Mouse (Mus musculus) intestine, embryonic 16.5 days (tissue): ENCODE data around the gene Stxbp4. TPM values are rescaled to one million over a fixed set of nuclear protein-coding genes. Genes with fewer than 3 reads are reported as not detected.

Experiments used
- ATAC-seq: fragments of 200-750 bp; cut with Nextera tagmentation; 2 replicates; pipeline ENCODE4 v1.8.0; 2017; ENCODE audit warnings: moderate TSS enrichment, moderate library complexity
- H3K27ac ChIP-seq: fragments of 300-500 bp; sonication (generic); 2 replicates; pipeline ENCODE4 v1.5.1; 2014; ENCODE audit warnings: mild to moderate bottlenecking, low read length
- H3K27me3 ChIP-seq: fragments of 300-500 bp; sonication (generic); replicated peaks from 2 replicates; pipeline ENCODE4 v1.6.1; 2014; ENCODE audit warnings: low read length, control low read depth, mixed read lengths; ENCODE audit not compliant: control insufficient read depth, insufficient read depth
- H3K36me3 ChIP-seq: fragments of 300-500 bp; sonication (generic); 2 replicates; pipeline ENCODE4 v1.6.1; 2014; ENCODE audit warnings: low read length, control low read depth; ENCODE audit not compliant: control insufficient read depth, insufficient read depth
- H3K4me1 ChIP-seq: fragments of 300-500 bp; sonication (generic); 2 replicates; pipeline ENCODE4 v1.6.1; 2014; ENCODE audit warnings: low read length, control low read depth, mixed read lengths; ENCODE audit not compliant: control insufficient read depth, insufficient read depth
- H3K4me2 ChIP-seq: fragments of 300-500 bp; sonication (generic); 2 replicates; pipeline ENCODE4 v1.6.1; 2014; ENCODE audit warnings: low read depth, low read length, control low read depth
- H3K4me3 ChIP-seq: fragments of 300-500 bp; sonication (generic); 2 replicates; pipeline ENCODE4 v1.5.1; 2014; ENCODE audit warnings: mild to moderate bottlenecking, low read length
- H3K9ac ChIP-seq: fragments of 300-500 bp; sonication (generic); 2 replicates; pipeline ENCODE4 v1.6.1; 2014; ENCODE audit warnings: low read depth, low read length
- H3K9me3 ChIP-seq: fragments of 300-500 bp; sonication (generic); 2 replicates; pipeline ENCODE4 v1.6.1; 2016; ENCODE audit warnings: low read length, control low read depth; ENCODE audit not compliant: control insufficient read depth
- WGBS: fragments of 180-500 bp; shearing (Covaris S2); extraction: QIAGEN DNeasy Blood & Tissue Kit; methylation state at CpG from one replicate; pipeline ENCODE4 v1.1.7; 2014; 5-methylcytosine and 5-hydroxymethylcytosine counted together
- polyA plus RNA-seq: library from polyadenylated mRNA; unstranded; fragments of >200 nt; fragmentation: Nextera tagmentation; extraction: Ambion mirVana; gene quantifications from 2 replicates; pipeline ENCODE4 v1.2.1, GENCODE M21; 2015

Stxbp4 gene
- polyA plus RNA-seq, 1 experiment from 2014 or later: 11.5 TPM

DNA sequence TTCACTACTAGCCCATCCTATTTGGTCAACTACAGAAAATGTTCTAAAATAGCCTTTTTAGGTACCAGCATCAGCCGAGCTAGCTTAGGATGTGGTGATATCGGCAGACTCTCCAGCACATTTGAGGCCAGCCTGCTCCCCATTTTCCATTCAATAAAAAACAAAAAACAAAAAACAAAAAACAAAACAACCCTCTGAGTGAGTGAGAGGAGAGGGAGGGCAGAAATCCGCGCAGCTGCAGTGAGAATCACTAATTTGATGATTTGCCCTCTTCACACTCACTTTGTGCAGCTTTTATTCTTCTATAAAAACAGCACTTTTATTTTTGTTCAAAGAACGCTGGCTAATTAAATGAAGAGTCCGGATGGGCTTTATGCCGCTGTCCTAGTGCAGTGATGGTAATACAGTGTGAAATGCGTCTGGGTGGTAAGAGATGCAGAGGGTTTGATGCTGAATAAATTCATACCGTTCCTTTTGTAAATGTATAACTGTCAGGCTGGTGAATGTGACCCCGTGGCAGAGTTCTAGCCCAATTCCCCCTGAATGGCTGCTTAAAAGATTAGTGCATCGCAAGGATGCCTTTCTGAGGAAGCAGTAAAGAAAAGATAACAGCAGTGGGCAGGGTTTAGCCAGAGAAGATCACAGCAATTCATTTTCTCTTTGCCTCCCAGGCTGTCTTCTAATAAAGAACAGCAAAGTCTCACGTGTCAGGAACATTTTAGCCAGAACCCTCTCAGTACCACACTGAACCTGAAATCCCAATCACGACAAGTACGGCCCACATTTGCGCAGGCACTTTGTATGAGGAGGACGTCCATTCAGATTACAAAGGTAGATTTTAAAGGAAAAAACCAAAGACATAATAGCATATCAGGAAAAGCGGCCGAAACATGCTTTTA, 85.3 kb downstream of the Stxbp4 start:
- no peak for ATAC-seq
- Histone ChIP-seq H3K9ac (no peak overlapping the region), H3K4me2 (no peak overlapping the region), H3K27ac (no peak overlapping the region), H3K36me3 (no peaks in the 10 kb centered on the region), H3K4me1 (no peaks in the 10 kb centered on the region), H3K9me3 (no peaks in the 10 kb centered on the region), H3K27me3 (no peaks in the 10 kb centered on the region), H3K4me3 (no peak overlapping the region)
- WGBS: 73% methylated on average over 18 of the region's 18 CpGs

DNA sequence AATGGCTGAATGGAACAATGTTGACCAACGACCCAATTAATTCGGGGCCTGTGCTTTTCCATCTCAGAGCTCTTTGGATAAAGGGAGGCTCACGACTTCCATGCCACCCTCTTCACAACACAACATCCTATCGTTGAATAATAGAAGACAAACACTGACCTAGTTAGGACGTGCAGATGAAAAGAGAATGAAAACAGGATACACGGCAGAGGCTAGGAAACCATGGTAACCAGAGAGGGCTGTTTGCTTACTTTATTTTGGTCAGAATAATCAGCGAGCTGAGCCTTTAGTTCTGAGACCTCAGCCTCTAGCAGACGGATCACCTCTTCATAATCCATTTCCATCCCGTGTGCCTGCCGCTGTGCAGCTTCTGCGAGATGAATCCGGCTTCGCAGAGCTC, 89.3 kb downstream of the Stxbp4 start:
- Histone ChIP-seq H3K36me3 (no peaks in the 10 kb centered on the region), H3K27me3 (no peaks in the 10 kb centered on the region), H3K9me3 (no peaks in the 10 kb centered on the region), H3K4me3 (no peak overlapping the region), H3K4me2 (no peak overlapping the region), H3K9ac (no peak overlapping the region), H3K4me1 (no peaks in the 10 kb centered on the region), H3K27ac (no peak overlapping the region)
- 50% methylated on average over 13 of the region's 13 CpGs for WGBS
- ATAC-seq: no peak

DNA sequence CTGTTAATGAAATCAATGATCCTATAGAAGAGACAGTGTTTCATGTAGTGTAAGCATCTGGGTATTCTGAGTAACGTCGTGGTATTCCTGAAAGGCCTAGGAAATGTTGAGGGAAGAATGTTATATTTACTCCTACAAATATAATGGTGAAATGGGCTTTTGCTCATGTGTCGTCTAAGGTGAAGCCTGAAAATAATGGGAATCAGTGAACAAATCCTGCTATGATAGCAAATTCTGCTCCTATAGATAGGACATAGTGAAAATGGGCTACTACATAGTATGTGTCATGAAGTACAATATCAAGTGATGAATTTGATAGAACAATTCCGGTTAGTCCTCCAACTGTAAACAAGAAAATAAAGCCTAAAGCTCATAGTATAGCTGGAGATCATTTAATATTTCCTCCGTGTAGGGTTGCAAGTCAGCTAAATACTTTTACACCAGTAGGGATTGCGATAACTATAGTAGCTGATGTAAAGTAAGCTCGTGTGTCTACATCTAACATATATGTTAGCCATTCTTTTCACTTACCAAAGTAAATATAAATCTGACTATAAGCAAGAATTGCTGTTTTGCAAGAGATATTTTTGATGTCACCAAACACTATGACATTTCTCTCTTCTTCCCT, 99.1 kb downstream of the Stxbp4 start:
- WGBS: 93% methylated on average over 7 of the region's 7 CpGs
- Histone ChIP-seq H3K27me3 (no peaks in the 10 kb centered on the region), H3K4me3 (no peak overlapping the region), H3K4me2 (no peak overlapping the region), H3K4me1 (no peaks in the 10 kb centered on the region), H3K9me3 (no peaks in the 10 kb centered on the region), H3K36me3 (no peaks in the 10 kb centered on the region), H3K9ac (no peak overlapping the region), H3K27ac (no peak overlapping the region)
- ATAC-seq: no peak

DNA sequence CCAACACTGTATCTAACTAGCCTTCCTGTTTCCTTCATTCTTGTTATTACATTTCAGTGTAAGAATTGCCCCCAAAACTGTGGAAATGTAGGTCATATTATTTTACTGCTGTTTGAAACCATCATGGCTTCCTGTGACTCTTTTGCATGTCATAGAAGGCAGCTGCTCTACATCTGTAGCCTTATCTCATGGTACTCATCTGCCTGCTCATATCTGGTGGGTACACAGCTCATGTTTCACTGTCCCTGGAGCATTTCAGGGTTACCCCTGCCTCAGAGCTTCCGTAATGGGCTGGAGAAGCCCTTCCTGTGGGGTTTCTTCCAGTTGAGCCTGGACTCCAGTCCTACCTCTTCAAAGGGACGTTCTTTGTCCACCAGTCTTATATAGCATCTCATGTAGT, 112.6 kb downstream of the Stxbp4 start:
- no peak overlapping the region for H3K4me2 ChIP-seq
- H3K27me3 ChIP-seq: no peaks in the 10 kb centered on the region
- H3K4me1 ChIP-seq: no peaks in the 10 kb centered on the region
- H3K9ac ChIP-seq: no peak overlapping the region
- no peaks in the 10 kb centered on the region for H3K9me3 ChIP-seq
- H3K27ac ChIP-seq: no peak overlapping the region
- 66% methylated on average over 2 of the region's 2 CpGs for WGBS
- ATAC-seq: no peak
- H3K36me3 ChIP-seq: no peaks in the 10 kb centered on the region
- H3K4me3 ChIP-seq: no peak overlapping the region

DNA sequence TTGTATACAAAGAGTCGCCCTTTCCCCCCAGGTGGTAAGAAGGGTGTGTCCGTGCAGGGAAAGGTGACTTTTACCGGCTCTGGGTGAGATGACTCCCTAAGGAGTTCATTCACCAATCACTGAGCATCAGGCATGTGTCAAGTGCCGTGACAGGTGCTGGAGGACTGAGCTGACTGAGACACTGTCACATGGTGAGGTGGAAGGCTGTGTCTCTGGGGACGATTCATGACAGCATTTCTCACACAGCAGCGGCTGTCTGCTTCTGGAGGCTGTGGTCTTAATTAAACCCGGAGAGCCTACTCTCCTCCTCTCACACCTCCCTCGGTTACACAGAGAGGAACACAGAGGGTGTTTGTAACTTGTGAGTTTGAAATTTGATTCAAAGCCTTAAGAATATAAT, 116.8 kb downstream of the Stxbp4 start:
- no peaks in the 10 kb centered on the region for H3K4me1 ChIP-seq
- H3K9me3 ChIP-seq: no peaks in the 10 kb centered on the region
- no peak overlapping the region for H3K4me2 ChIP-seq
- no peak overlapping the region for H3K27ac ChIP-seq
- H3K9ac ChIP-seq: no peak overlapping the region
- H3K4me3 ChIP-seq: no peak overlapping the region
- no peaks in the 10 kb centered on the region for H3K27me3 ChIP-seq
- WGBS: 64% methylated on average over 8 of the region's 8 CpGs
- no peak for ATAC-seq
- H3K36me3 ChIP-seq: no peaks in the 10 kb centered on the region

DNA sequence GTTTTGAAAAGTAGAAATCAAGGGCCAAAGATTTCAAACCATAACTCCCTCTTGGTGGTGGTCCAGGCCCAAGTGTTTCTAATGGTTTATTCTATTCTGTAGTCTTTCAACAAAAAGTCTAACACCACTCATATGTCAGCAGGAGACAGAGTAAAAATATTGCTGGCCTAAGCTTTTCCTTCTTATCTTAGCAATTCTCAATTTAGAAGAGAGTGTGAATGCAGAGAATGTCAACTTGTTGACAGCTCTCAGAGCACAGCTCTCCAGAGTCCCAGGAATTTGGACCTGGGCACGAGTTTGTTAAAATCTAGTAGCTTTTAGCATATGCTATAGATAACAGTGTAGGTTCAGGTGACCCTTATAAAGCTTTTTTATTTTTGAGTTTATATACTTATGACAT, 120.1 kb downstream of the Stxbp4 start:
- H3K9ac ChIP-seq: no peak overlapping the region
- no peaks in the 10 kb centered on the region for H3K27me3 ChIP-seq
- H3K9me3 ChIP-seq: no peaks in the 10 kb centered on the region
- WGBS: 82% methylated on average over 1 of the region's 1 CpGs
- H3K27ac ChIP-seq: no peak overlapping the region
- no peak for ATAC-seq
- H3K4me3 ChIP-seq: no peak overlapping the region
- H3K36me3 ChIP-seq: no peaks in the 10 kb centered on the region
- H3K4me2 ChIP-seq: no peak overlapping the region
- H3K4me1 ChIP-seq: no peaks in the 10 kb centered on the region

DNA sequence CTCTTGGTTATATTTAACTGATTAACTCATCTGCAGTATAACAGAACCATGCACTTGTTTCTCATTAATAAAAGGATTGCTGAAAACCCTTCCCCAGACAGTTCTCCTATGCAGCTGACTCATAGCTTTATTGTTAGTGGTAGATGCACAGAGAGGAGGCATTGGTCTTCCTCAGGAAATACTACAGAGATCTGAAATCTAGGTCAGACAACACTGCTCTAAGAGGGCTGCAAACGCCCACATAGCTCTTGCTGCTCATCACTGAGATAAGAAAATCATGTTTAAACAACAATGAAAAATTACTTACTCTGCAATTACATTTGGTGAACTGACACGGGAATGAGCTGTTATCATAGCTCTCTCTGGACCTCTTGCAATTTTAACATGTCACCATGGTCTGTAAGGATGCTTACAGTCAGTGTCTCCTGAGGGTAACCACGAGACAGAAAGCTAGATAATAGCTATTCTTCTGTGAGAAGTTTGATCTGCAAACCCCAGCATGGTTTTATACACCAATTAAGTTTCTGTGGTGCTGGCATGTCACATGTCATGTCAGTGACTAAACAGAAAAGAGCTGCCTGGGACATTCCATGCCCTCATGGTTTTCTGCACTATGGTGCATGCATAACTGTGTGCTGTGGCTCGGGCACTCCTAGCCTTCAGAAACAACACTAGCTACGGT, 125.2 kb downstream of the Stxbp4 start:
- no peak for ATAC-seq
- Histone ChIP-seq H3K9ac (no peak overlapping the region), H3K27me3 (no peaks in the 10 kb centered on the region), H3K36me3 (no peaks in the 10 kb centered on the region), H3K4me2 (no peak overlapping the region), H3K4me3 (no peak overlapping the region), H3K27ac (no peak overlapping the region), H3K4me1 (no peaks in the 10 kb centered on the region), H3K9me3 (no peaks in the 10 kb centered on the region)
- 62% methylated on average over 5 of the region's 5 CpGs for WGBS

DNA sequence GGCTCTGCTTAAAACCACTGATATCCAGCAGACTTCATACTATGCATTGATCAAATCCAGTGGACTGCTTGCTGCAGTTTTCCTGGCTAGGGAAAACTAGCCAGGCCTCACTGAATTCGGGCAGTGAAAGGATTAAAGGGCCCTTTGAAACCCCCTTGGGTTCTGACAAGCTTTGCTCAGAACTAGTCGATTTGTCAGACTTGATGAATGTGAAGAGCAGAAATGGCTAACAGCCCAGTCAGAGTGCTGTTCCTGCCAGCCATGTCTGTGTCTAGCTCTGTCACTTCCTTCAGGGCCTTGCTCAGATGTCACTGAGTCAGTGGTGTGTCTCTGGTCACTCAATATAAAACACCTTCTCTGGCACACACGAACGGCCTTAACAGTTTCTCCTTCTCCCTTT, 136.0 kb downstream of the Stxbp4 start:
- Histone ChIP-seq H3K4me1 (no peaks in the 10 kb centered on the region), H3K36me3 (no peaks in the 10 kb centered on the region), H3K27me3 (no peaks in the 10 kb centered on the region), H3K4me2 (no peak overlapping the region), H3K27ac (no peak overlapping the region), H3K4me3 (no peak overlapping the region), H3K9ac (no peak overlapping the region), H3K9me3 (no peaks in the 10 kb centered on the region)
- ATAC-seq: no peak
- 78% methylated on average over 4 of the region's 4 CpGs for WGBS

DNA sequence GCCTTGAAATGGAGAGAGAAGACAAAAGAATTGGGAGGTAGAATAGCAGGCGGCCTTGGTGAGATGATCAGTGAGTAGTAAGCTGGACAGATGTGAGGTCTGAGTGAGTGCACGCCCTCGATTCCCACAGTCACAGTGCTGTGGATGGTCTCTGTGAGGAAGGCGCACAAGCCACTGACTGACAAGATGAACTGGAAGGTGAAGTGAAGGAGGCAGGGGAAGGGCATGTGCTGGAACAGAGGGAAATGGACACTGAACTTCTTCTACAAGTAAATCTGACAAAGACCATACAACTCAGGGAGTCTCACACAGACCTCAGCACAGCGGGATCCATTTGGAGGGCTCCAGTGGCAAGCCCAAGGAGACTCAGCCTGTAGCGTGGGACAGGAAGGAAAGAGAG, 138.0 kb downstream of the Stxbp4 start:
- Histone ChIP-seq H3K9me3 (no peaks in the 10 kb centered on the region), H3K27ac (no peak overlapping the region), H3K4me3 (no peak overlapping the region), H3K4me1 (no peaks in the 10 kb centered on the region), H3K4me2 (no peak overlapping the region), H3K9ac (no peak overlapping the region), H3K27me3 (no peaks in the 10 kb centered on the region), H3K36me3 (no peaks in the 10 kb centered on the region)
- ATAC-seq: no peak
- 93% methylated on average over 6 of the region's 6 CpGs for WGBS
